Mouse (Mus musculus) embryonic facial prominence, embryonic 15.5 days (tissue): ENCODE data around the gene Atf4. TPM values are rescaled to one million over a fixed set of nuclear protein-coding genes. Genes with fewer than 3 reads are reported as not detected.

Experiments used
- ATAC-seq: fragments of 200-750 bp; cut with Nextera tagmentation; 2 replicates; pipeline ENCODE4 v1.8.0; 2017; ENCODE audit warnings: low read depth, moderate TSS enrichment; ENCODE audit not compliant: insufficient number of reproducible peaks, low FRiP score, low TSS enrichment
- H3K27ac ChIP-seq: fragments of 300-500 bp; sonication (generic); replicated peaks from 2 replicates; pipeline ENCODE4 v1.5.1; 2015; ENCODE audit warnings: mild to moderate bottlenecking, inconsistent platforms
- H3K27me3 ChIP-seq: fragments of 300-500 bp; sonication (generic); 2 replicates; pipeline ENCODE4 v1.6.1; 2015; ENCODE audit warnings: inconsistent platforms
- H3K36me3 ChIP-seq: fragments of 300-500 bp; sonication (generic); 2 replicates; pipeline ENCODE4 v1.6.1; 2015; ENCODE audit warnings: mild to moderate bottlenecking, inconsistent platforms
- H3K4me1 ChIP-seq: fragments of 300-500 bp; sonication (generic); 2 replicates; pipeline ENCODE4 v1.6.1; 2015; ENCODE audit warnings: inconsistent platforms
- H3K4me2 ChIP-seq: fragments of 300-500 bp; sonication (generic); replicated peaks from 2 replicates; pipeline ENCODE4 v1.6.1; 2015; ENCODE audit warnings: mild to moderate bottlenecking, inconsistent platforms
- H3K4me3 ChIP-seq: fragments of 300-500 bp; sonication (generic); replicated peaks from 2 replicates; pipeline ENCODE4 v1.5.1; 2015; ENCODE audit warnings: mild to moderate bottlenecking, inconsistent platforms
- H3K9ac ChIP-seq: fragments of 300-500 bp; sonication (generic); 2 replicates; pipeline ENCODE4 v1.6.1; 2015; ENCODE audit warnings: inconsistent platforms
- H3K9me3 ChIP-seq: fragments of 300-500 bp; sonication (generic); replicated peaks from 2 replicates; pipeline ENCODE4 v1.6.1; 2016; ENCODE audit warnings: inconsistent platforms
- WGBS: fragments of 180-500 bp; shearing (Covaris S2); methylation state at CpG from one replicate; pipeline ENCODE4 v1.1.7; 2015; 5-methylcytosine and 5-hydroxymethylcytosine counted together
- polyA plus RNA-seq: library from polyadenylated mRNA; unstranded; fragments of >200 nt; fragmentation: Nextera tagmentation; extraction: Ambion mirVana; gene quantifications from 2 replicates; pipeline ENCODE4 v1.2.1, GENCODE M21; 2015

Gene Atf4
- polyA plus RNA-seq, 1 experiment from 2014 or later: 141 TPM

DNA sequence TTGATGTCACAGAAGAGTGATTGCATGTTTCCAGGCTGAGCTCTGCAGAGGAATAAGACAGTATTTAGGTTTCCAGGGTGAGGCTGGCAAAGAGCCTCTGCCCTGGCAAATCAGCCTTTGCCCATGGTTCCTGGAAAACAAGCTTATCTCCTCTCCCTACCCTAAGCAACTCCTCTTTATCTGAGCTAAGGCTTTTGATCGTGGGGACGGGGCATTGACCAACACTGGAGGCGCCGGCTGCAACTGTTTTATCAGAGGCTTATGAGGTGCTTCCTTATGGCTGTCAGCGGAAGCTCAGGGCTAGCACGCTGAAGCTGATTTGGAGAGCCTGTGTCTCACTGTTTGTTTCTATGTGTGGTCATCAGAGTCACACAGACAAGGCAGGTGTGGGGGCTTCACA, 4.4 kb upstream of the Atf4 start:
- Histone ChIP-seq H3K4me2 (no peak overlapping the region), H3K27me3 (no peaks in the 10 kb centered on the region), H3K4me3 (no peak overlapping the region), H3K4me1 (peaks cover 19% of the 10 kb centered on the region), H3K36me3 (peaks cover 61% of the 10 kb centered on the region), H3K27ac (no peak overlapping the region), H3K9me3 (no peaks in the 10 kb centered on the region), H3K9ac (no peak overlapping the region)
- ATAC-seq: no peak
- 96% methylated on average over 6 of the region's 6 CpGs for WGBS

- WGBS: 12% methylated on average over 2 of the region's 2 CpGs
- Histone ChIP-seq H3K9ac (no peak overlapping the region), H3K4me3 (peak overlapping the region; percentile 98; the same call in 1 of the 2 replicates), H3K27ac (peak overlapping the region; percentile 100), H3K4me2 (peak overlapping the region; percentile 84; the same call in 1 of the 2 replicates), H3K36me3 (peaks cover 53% of the 10 kb centered on the region), H3K27me3 (no peaks in the 10 kb centered on the region), H3K9me3 (no peaks in the 10 kb centered on the region), H3K4me1 (peaks cover 42% of the 10 kb centered on the region)
- ATAC-seq: no peak
Measured at GRCm38 (mm10) chr15:80253530-80253929, 1.5 kb upstream of the Atf4 start.

- Histone ChIP-seq H3K9ac (peak overlapping the region; percentile 41), H3K4me1 (peaks cover 45% of the 10 kb centered on the region), H3K9me3 (no peaks in the 10 kb centered on the region), H3K27me3 (no peaks in the 10 kb centered on the region), H3K27ac (peak overlapping the region; percentile 100), H3K4me2 (peak overlapping the region; percentile 84), H3K4me3 (peak overlapping the region; percentile 98), H3K36me3 (peaks cover 50% of the 10 kb centered on the region)
- ATAC-seq: no peak
- 33% methylated on average over 6 of the region's 6 CpGs for WGBS
Measured at GRCm38 (mm10) chr15:80254207-80254606, 777 bp upstream of the Atf4 start.

DNA sequence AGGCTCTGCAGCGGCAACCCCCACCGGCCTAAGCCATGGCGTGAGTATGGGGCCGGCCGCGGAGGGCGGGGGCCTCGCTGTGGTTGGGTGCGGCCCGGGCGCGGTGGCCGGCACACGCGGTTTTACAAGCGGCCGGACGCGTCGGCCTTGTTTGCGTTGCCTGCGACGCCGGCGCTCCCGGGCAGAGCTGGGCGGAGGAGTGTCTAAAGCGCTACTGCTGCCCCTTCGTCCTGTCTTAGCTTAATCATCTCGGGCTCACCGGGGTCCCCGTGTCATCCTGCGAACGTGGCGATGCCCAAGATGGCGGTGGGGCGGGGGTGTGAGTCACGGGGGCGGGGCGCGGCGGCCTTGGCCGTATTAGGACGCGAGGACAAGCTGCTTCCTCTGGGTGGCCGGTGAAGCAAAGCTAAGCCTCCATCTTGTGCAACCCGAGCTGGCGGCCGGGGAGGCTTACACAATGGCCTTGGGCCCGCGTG, 700 bp downstream of the Atf4 start:
- Histone ChIP-seq H3K4me2 (peak overlapping the region; percentile 84), H3K36me3 (peaks cover 45% of the 10 kb centered on the region), H3K27me3 (no peaks in the 10 kb centered on the region), H3K4me1 (peaks cover 45% of the 10 kb centered on the region), H3K4me3 (peak overlapping the region; percentile 98), H3K9me3 (no peaks in the 10 kb centered on the region), H3K27ac (peak overlapping the region; percentile 100), H3K9ac (peak overlapping the region; percentile 100)
- peak; percentile 31 for ATAC-seq
- WGBS: under 1% methylated on average over 51 of the region's 51 CpGs

DNA sequence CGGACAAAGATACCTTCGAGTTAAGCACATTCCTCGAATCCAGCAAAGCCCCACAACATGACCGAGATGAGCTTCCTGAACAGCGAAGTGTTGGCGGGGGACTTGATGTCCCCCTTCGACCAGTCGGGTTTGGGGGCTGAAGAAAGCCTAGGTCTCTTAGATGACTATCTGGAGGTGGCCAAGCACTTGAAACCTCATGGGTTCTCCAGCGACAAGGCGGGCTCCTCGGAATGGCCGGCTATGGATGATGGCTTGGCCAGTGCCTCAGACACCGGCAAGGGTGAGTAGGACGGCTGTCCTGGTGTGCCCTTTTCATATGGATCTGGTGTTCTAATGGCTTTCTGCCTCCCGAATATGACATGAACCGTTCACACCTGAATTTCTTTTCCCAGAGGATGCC, 1.3 kb downstream of the Atf4 start:
- 7% methylated on average over 16 of the region's 16 CpGs for WGBS
- H3K4me1 ChIP-seq: peaks cover 45% of the 10 kb centered on the region
- H3K36me3 ChIP-seq: peaks cover 40% of the 10 kb centered on the region

DNA sequence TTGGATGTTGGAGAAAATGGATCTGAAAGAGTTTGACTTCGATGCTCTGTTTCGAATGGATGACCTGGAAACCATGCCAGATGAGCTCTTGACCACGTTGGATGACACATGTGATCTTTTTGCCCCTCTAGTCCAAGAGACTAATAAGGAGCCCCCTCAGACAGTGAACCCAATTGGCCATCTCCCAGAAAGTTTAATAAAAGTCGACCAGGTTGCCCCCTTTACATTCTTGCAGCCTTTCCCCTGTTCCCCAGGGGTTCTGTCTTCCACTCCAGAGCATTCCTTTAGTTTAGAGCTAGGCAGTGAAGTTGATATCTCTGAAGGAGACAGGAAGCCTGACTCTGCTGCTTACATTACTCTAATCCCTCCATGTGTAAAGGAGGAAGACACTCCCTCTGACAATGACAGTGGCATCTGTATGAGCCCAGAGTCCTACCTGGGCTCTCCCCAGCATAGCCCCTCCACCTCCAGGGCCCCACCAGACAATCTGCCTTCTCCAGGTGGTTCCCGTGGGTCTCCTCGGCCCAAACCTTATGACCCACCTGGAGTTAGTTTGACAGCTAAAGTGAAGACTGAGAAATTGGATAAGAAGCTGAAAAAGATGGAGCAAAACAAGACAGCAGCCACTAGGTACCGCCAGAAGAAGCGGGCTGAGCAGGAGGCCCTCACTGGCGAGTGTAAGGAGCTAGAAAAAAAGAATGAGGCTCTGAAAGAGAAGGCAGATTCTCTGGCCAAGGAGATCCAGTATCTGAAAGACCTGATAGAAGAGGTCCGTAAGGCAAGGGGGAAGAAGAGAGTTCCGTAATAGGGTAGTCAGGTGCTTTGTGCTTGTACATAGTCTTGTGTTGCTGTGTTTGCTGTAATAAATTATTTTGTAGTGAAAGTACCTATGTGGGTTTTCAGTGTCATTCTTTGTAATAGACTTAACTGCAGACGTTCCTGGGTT, 1.9 kb downstream of the Atf4 start:
- Histone ChIP-seq H3K4me1 (peaks cover 45% of the 10 kb centered on the region), H3K27ac (peak overlapping the region; percentile 100), H3K4me2 (peak overlapping the region; percentile 84), H3K27me3 (no peaks in the 10 kb centered on the region), H3K4me3 (peak overlapping the region; percentile 98), H3K9me3 (no peaks in the 10 kb centered on the region), H3K9ac (peak overlapping the region; percentile 100), H3K36me3 (peaks cover 33% of the 10 kb centered on the region)
- WGBS: 53% methylated on average over 12 of the region's 12 CpGs
- ATAC-seq: no peak

More for the DNA sequence above, 1.3 kb downstream of the Atf4 start:
- Histone ChIP-seq H3K9me3 (no peaks in the 10 kb centered on the region), H3K27ac (peak overlapping the region; percentile 100), H3K9ac (peak overlapping the region; percentile 100), H3K4me2 (peak overlapping the region; percentile 84), H3K27me3 (no peaks in the 10 kb centered on the region), H3K4me3 (peak overlapping the region; percentile 98)
- no peak for ATAC-seq

- Histone ChIP-seq H3K36me3 (peaks cover 31% of the 10 kb centered on the region), H3K9me3 (no peaks in the 10 kb centered on the region), H3K4me1 (peaks cover 46% of the 10 kb centered on the region), H3K4me2 (peak overlapping the region; percentile 84; the same call in 1 of the 2 replicates), H3K27ac (peak overlapping the region; percentile 100), H3K4me3 (peak overlapping the region; percentile 98; the same call in 1 of the 2 replicates), H3K9ac (no peak overlapping the region), H3K27me3 (no peaks in the 10 kb centered on the region)
- WGBS: 17% methylated on average over 4 of the region's 4 CpGs
- no peak for ATAC-seq
Measured at GRCm38 (mm10) chr15:80257602-80258239, 2.7 kb downstream of the Atf4 start.

DNA sequence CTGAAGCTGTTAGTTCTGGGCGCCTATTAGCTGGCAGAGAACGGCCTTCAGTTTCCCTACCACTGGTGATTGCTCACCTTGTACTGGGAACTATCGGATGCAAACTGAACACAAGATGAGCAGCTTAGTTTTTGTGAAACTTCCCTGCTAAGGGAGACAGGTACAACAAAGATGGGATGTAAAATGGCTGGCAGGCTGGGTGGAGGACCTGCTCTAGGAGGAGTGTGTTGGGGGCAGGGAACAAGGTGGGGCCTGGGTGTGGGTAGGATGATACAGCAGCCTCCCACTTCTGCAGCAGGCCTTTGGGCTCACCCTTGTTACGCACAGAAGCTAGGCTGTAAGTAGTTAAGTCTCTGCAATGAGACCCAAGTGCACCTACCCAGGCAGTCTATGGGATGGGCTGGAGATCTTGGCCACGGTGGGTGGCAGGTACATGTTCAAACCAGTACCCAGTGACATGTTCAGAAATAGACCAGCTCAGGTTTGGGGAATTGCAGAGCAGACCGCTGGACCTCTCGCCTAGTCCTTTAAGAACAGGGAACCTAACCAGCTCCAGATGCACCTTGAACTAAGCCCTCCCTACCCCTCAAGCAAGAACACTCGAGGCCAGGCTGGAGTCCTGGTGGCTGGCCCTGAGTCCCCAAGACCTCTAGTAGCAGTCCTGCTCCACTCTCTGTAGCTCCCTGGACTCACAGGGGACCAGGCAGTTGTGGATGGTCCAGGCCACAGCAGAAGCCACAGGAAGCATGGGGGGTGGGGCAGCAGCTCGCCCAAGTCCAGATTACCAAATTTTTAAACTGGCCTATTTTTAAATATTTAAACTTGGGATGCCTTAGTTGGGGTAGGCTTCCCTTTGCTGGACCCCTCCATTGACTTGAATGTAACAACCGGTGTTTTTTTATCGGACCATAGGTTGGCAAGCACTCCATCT, 3.5 kb downstream of the Atf4 start:
- no peak overlapping the region for H3K9ac ChIP-seq
- peaks cover 46% of the 10 kb centered on the region for H3K4me1 ChIP-seq
- H3K9me3 ChIP-seq: no peaks in the 10 kb centered on the region
- H3K27ac ChIP-seq: peak overlapping the region; percentile 70
- 39% methylated on average over 11 of the region's 11 CpGs for WGBS
- no peak for ATAC-seq
- H3K36me3 ChIP-seq: peaks cover 31% of the 10 kb centered on the region
- H3K27me3 ChIP-seq: no peaks in the 10 kb centered on the region
- H3K4me3 ChIP-seq: 0 out of 2 replicates have a peak overlapping the region, but pooled peaks have one; percentile 98
- H3K4me2 ChIP-seq: no peak overlapping the region

DNA sequence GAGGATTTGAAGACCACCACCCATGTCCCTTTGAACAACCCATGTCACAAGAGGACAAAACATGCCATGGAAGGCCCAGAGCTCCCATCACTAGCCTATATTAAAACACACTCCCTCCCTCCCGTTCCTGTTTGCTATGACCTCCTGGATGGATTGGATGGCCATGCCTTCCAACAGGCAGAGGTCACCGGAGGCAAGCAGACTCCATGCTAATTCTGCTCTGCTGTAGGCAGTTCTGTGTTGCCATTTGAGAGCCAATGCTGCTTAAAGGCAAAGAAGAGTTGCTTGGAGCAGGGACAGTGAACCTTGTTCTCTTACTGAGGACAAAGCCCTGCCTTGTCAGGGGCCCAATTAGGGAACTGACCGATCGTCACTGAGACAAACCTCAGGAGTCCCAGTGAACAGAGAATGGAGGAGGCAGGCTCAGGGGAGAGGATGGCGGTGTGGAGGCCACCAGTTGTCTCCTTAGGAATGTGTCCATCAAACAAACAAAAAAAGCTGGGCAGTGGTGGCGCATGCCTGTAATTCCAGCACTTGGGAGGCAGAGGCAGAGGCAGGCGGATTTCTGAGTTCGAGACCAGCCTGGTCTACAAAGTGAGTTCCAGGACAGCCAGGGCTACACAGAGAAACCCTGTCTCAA, 4.5 kb downstream of the Atf4 start:
- H3K9me3 ChIP-seq: no peaks in the 10 kb centered on the region
- H3K4me3 ChIP-seq: no peak overlapping the region
- WGBS: 68% methylated on average over 8 of the region's 8 CpGs
- H3K4me1 ChIP-seq: peaks cover 41% of the 10 kb centered on the region
- no peak overlapping the region for H3K4me2 ChIP-seq
- ATAC-seq: no peak
- peak overlapping the region; percentile 70 for H3K27ac ChIP-seq
- no peak overlapping the region; the same call in 1 of the 2 replicates for H3K9ac ChIP-seq
- H3K27me3 ChIP-seq: no peaks in the 10 kb centered on the region
- H3K36me3 ChIP-seq: peaks cover 31% of the 10 kb centered on the region

- no peaks in the 10 kb centered on the region for H3K9me3 ChIP-seq
- peaks cover 43% of the 10 kb centered on the region for H3K4me1 ChIP-seq
- H3K4me2 ChIP-seq: no peak overlapping the region
- ATAC-seq: no peak
- H3K4me3 ChIP-seq: no peak overlapping the region
- no peak overlapping the region for H3K9ac ChIP-seq
- peaks cover 31% of the 10 kb centered on the region for H3K36me3 ChIP-seq
- H3K27me3 ChIP-seq: no peaks in the 10 kb centered on the region
- no peak overlapping the region for H3K27ac ChIP-seq
- WGBS: 6% methylated on average over 3 of the region's 3 CpGs
Measured at GRCm38 (mm10) chr15:80260677-80261076, 5.7 kb downstream of the Atf4 start.
